Mouse (Mus musculus): ENCODE results near the gene Lrguk.

Gene Lrguk

DNA sequence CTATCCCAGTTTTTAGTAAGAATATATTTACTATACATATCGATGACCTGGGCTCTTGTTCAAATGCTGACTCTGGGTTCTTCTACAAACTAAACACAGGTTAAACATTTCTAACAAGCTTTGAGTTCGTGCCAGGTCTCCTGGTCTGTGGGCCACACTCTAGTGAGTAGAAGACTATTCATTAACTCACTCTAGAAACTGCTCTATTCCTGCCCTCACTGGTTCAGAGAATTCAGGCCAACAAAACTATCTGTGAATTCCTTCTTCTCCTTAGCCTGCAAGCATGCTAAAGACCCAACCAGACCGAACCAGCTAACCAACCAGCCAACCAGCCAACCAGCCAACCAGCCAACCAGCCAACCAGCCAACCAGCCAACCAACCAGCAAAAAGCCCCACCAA lies 149.8 kb downstream of the Lrguk start:
- no peak for DNase-seq

DNA sequence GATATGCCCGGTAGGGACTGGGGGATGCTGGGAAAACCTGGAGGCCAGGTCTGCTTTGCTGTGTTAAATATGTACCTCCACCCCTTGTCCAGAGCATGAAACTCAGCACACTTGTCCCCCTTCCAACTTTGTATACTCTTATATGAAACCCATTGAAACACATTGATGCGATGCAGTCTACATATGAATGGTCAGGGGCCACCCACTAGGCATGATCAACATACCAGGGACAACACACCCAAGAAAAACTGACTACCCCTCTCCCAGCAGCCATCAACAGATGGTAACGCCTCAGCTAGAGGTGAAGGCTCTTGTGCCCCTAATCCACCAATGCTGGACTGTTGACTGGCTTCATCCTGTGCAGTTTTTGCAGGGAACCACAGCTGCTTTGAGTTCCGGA lies 150.7 kb downstream of the Lrguk start:
- DNase-seq, result no peak

DNA sequence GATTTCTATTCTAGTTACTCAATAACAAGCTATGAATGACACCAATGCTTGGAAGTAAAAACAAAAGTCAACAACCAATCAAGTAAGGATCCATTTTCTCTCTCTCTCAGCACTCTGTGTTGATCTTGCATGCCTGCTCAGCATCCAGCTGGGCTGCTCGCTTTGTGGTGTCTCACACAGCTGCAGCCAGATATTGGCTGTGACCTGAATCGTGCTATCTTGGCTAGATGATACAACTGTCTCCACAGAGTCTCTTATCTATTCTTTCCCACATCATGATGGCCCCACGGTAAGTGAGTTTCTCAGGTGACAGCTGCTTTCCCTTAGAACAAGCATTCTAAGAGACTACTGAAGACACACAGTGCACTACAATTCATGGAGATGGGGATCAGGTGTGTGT lies 152.7 kb downstream of the Lrguk start:
- DNase-seq, result no peak

DNA sequence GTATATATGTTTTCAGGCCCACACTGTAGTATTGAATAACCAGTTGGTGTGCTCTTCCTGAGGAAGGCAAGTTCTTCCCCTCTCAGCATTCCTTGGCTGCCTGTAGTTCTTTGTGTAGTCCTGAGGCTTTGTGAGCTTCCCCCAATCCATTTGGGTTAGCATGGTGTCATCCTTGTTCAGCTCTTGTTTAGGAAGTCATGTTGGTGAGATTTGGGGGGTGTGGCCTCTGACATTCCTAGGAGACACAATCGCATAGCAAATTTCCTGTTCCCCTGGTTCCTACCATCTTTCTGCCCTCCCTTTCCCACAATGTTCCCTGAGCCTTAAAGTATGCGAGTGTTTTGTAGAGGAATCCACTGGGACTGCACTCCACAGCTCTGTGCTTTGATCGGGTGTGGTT lies 154.1 kb downstream of the Lrguk start:
- no peak for DNase-seq
